Mouse (Mus musculus): Measurements from ENCODE around the gene Fut8. TPM values are rescaled to one million over a fixed set of nuclear protein-coding genes. Genes with fewer than 3 reads are reported as not detected.
"Not testable (repeated sequence)": the region's sequence is repeated elsewhere in the genome, so short reads cannot be mapped to it uniquely, and the experiment has no call there.

The Fut8 gene
- polyA plus RNA-seq, 1 experiment, result 13.8 TPM

GRCm38 (mm10) chr12:77517691-77518090 lies 279.8 kb downstream of the Fut8 start:
- TF ChIP-seq POLR2A (IDR thresholded peaks at IDR 0.05; ENCODE audit: borderline replicate concordance, control insufficient read depth, low read depth, low read length) (no peak), CTCF (IDR thresholded peaks at IDR 0.05; ENCODE audit: control insufficient read depth, insufficient read depth, low read length) (no peak)
- no peaks in the 10 kb centered on the region for H3K4me1 ChIP-seq (ENCODE audit: control insufficient read depth, insufficient read depth, low read length)
- WGBS, result 84% methylated on average over 12 of the region's 12 CpGs

GRCm38 (mm10) chr12:77519534-77520102 lies 281.7 kb downstream of the Fut8 start:
- Histone ChIP-seq H3K4me3 (replicated peaks; ENCODE audit: control insufficient read depth, low read depth, low read length) (no peak overlapping the region), H3K4me1 (ENCODE audit: control insufficient read depth, insufficient read depth, low read length) (no peaks in the 10 kb centered on the region), H3K27ac (ENCODE audit: control insufficient read depth, insufficient read depth, low read depth, low read length, poor library complexity) (no peak overlapping the region)
- 79% methylated on average over 6 of the region's 6 CpGs for WGBS
- no peak for TF ChIP-seq POLR2A (IDR thresholded peaks at IDR 0.05; ENCODE audit: borderline replicate concordance, control insufficient read depth, low read depth, low read length)
- no peak for TF ChIP-seq CTCF (IDR thresholded peaks at IDR 0.05; ENCODE audit: control insufficient read depth, insufficient read depth, low read length)

More at GRCm38 (mm10) chr12:77517691-77518090, 279.8 kb downstream of the Fut8 start:
- Histone ChIP-seq H3K4me3 (replicated peaks; ENCODE audit: control insufficient read depth, low read depth, low read length) (no peak overlapping the region), H3K27ac (ENCODE audit: control insufficient read depth, insufficient read depth, low read depth, low read length, poor library complexity) (no peak overlapping the region)

DNA sequence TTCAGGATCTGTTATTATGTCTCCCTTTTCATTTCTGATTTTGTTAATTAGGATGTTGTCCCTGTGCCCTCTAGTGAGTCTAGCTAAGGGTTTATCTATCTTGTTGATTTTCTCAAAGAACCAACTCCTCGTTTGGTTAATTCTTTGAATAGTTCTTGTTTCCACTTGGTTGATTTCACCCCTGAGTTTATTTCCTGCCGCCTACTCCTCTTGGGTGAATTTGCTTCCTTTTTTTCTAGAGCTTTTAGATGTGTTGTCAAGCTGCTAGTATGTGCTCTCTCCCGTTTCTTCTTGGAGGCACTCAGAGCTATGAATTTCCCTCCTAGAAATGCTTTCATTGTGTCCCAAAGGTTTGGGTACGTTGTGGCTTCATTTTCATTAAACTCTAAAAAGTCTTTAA lies 286.1 kb downstream of the Fut8 start:
- not testable (repeated sequence) for H3K27ac ChIP-seq (ENCODE audit: control insufficient read depth, insufficient read depth, low read depth, low read length, poor library complexity); H3K4me3 ChIP-seq (replicated peaks; ENCODE audit: control insufficient read depth, low read depth, low read length); H3K4me1 ChIP-seq (ENCODE audit: control insufficient read depth, insufficient read depth, low read length)
- 12% methylated on average over 4 of the region's 4 CpGs for WGBS

Data from bone marrow, adult 2 months (tissue).